Mouse (Mus musculus) megakaryocyte, embryonic 14.5 days (primary cell): Measurements from ENCODE around the gene Snrnp35.

Source experiments
- FLI1 ChIP-seq: IDR thresholded peaks from 2 replicates; pipeline ENCODE4 v1.6.1; 2012; ENCODE audit warnings: low read length, inconsistent platforms, mixed read lengths
- GATA1 ChIP-seq: IDR thresholded peaks from 3 replicates; pipeline ENCODE4 v1.6.1; 2012; ENCODE audit warnings: mixed read lengths, low read length, inconsistent platforms, borderline replicate concordance

DNA sequence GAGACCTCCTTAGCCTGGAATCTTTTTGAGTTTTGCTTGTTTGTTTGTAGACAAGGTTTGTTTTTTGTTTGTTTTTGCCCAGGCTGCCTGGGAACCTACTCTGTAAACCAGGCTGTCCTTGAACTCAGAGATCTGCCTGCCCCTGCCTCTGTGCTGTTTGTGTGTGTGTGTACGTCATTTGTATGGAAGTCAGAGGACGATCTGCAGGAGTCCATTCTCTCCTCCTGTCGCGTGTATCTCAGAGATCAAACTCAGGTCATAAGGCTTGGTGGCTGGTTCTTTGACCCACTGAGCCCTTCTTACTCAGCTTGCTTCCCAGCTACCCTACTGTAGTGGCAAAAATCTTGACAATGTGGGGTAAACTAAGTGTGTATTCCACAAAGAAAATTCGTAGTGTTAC, 44.2 kb upstream of the Snrnp35 start:
- TF ChIP-seq GATA1 (no peak), FLI1 (no peak)
